Mouse (Mus musculus): Measurements from ENCODE around the gene Immp2l. TPM values are rescaled to one million over a fixed set of nuclear protein-coding genes. Genes with fewer than 3 reads are reported as not detected.

Immp2l gene
- polyA plus RNA-seq, 1 experiment from 2014 or later = 11.3 TPM

DNA sequence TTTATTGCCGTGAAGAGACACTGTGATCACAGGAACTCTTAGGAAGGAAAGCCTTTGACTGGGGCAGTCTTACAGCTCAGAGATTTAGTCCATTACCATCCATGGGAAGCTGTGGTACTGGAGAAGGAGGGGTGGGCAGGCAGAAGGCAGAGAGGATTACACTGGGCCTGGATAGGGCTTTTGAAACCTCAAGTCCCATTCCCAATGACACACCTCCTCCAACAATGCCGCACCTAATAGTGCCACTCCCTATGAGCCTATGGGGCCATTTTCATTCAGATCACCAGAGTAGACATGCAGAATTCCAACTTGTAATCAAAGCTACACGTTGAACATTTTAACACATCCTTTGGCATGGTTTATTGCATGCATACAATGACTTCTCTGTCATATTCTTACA is 29.0 kb downstream of the Immp2l start:
- ATAC-seq (ENCODE audit: insufficient number of reproducible peaks, insufficient read depth, low FRiP score, low TSS enrichment, low read depth) = no peak
- H3K9me3 ChIP-seq = no peaks in the 10 kb centered on the region
- H3K4me1 ChIP-seq (replicated peaks) = no peaks in the 10 kb centered on the region
- 83% methylated on average over 3 of the region's 3 CpGs for WGBS
- no peak overlapping the region for H3K27ac ChIP-seq
- no peak overlapping the region for H3K4me3 ChIP-seq (replicated peaks)
- no peak overlapping the region for H3K9ac ChIP-seq (replicated peaks)
- no peaks in the 10 kb centered on the region for H3K36me3 ChIP-seq
- H3K27me3 ChIP-seq = no peaks in the 10 kb centered on the region
- H3K4me2 ChIP-seq = no peak overlapping the region

GRCm38 (mm10) chr12:41054006-41054791 is 30.3 kb downstream of the Immp2l start:
- 80% methylated on average over 11 of the region's 11 CpGs for whole genome bisulfite sequencing
- Histone ChIP-seq H3K4me1 (replicated peaks) (no peaks in the 10 kb centered on the region), H3K27ac (no peak overlapping the region), H3K9me3 (no peaks in the 10 kb centered on the region), H3K4me2 (no peak overlapping the region), H3K4me3 (replicated peaks) (no peak overlapping the region), H3K27me3 (no peaks in the 10 kb centered on the region), H3K36me3 (no peaks in the 10 kb centered on the region), H3K9ac (replicated peaks) (no peak overlapping the region)
- ATAC-seq (ENCODE audit: insufficient number of reproducible peaks, insufficient read depth, low FRiP score, low TSS enrichment, low read depth) = no peak

DNA sequence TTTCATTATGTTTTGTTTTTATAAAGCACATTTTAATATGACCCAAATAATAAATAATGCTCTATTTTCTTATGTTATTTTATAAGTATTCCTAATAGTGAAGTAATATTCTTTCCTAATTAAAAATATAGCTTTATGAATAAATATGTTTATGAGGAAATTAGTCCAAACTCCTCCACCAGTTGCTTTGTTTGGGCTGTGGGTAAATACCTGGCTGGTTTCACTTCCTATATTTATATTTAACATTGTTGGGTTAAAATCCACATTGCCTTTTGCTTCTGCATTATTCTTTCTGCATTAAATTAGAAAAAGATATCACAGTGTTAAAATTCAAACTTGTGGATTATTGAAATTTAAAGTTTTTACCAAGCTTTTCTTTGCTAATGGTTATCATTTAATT is 32.1 kb downstream of the Immp2l start:
- no peaks in the 10 kb centered on the region for H3K4me1 ChIP-seq (replicated peaks)
- H3K36me3 ChIP-seq = no peaks in the 10 kb centered on the region
- H3K27me3 ChIP-seq = no peaks in the 10 kb centered on the region
- no peaks in the 10 kb centered on the region for H3K9me3 ChIP-seq
- ATAC-seq (ENCODE audit: insufficient number of reproducible peaks, insufficient read depth, low FRiP score, low TSS enrichment, low read depth) = no peak
- H3K4me3 ChIP-seq (replicated peaks) = no peak overlapping the region
- no peak overlapping the region for H3K4me2 ChIP-seq
- no peak overlapping the region for H3K27ac ChIP-seq
- no peak overlapping the region for H3K9ac ChIP-seq (replicated peaks)

GRCm38 (mm10) chr12:41063281-41063680 is 39.4 kb downstream of the Immp2l start:
- Histone ChIP-seq H3K9ac (replicated peaks) (no peak overlapping the region), H3K27me3 (no peaks in the 10 kb centered on the region), H3K9me3 (no peaks in the 10 kb centered on the region), H3K4me2 (no peak overlapping the region), H3K36me3 (no peaks in the 10 kb centered on the region), H3K27ac (no peak overlapping the region), H3K4me1 (replicated peaks) (no peaks in the 10 kb centered on the region), H3K4me3 (replicated peaks) (no peak overlapping the region)
- ATAC-seq (ENCODE audit: insufficient number of reproducible peaks, insufficient read depth, low FRiP score, low TSS enrichment, low read depth) = no peak
- WGBS = 87% methylated on average over 3 of the region's 3 CpGs

DNA sequence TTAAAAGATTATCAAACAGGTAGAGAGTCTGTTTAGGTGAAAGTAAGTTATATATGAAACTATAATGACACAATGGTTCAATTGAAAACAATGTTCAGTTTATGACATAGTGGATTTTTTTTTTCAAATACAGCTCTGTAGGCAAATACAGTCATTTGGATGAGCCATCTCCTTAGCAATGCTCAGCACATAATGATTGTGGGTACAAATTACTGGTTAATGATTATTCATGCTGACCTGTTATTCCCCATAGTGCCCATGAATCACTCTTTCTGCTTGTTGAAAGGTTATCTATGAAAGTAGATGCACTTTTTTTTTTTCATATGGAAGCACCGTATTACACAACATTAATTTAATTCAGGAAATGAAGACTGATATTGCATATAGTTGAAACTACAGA is 58.0 kb downstream of the Immp2l start:
- 84% methylated on average over 1 of the region's 1 CpGs for WGBS
- no peak overlapping the region for H3K9ac ChIP-seq (replicated peaks)
- H3K27me3 ChIP-seq = no peaks in the 10 kb centered on the region
- no peak overlapping the region for H3K4me3 ChIP-seq (replicated peaks)
- no peak overlapping the region for H3K4me2 ChIP-seq
- 0 out of 2 replicates have a peak, but pooled peaks cover 4% of the 10 kb centered on the region for H3K9me3 ChIP-seq
- peaks cover 6% of the 10 kb centered on the region; the same call in 1 of the 2 replicates for H3K4me1 ChIP-seq (replicated peaks)
- no peak for ATAC-seq (ENCODE audit: insufficient number of reproducible peaks, insufficient read depth, low FRiP score, low TSS enrichment, low read depth)
- H3K27ac ChIP-seq = no peak overlapping the region
- no peaks in the 10 kb centered on the region for H3K36me3 ChIP-seq

DNA sequence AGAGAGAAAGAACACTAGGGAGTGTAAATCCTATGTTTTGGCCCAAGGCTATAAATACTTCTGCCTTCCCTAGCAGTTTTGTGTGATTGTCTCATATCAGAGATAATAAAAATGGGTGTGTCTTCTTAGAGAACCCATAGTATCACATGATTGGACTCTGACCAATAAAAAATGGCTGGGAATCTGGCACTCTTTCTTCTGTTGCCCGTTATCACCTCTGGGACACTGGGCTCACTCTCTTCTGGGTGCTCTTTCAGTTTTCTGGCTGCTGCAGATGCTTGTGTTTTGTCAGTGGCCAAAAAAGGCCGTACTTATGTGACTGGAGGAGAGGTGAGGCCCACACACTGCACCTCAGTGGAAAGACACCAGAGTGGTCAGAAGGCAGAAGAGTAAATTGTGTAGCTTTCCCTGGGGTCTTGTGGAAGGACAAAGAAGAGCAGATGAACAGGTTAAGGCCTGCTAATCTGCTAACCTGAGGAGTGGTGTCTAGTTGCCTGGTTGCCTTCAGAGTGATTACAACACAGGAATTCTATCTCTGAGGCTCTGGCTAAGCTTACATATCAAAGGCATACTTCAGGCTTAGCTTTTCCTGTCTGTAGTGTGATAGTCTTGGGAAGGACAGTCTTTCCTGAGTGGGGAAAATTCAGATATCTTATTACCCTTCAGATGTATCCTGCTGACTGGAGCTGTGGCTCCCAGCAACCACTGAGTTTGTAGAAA is 60.6 kb downstream of the Immp2l start:
- H3K4me3 ChIP-seq (replicated peaks) = no peak overlapping the region
- no peak overlapping the region for H3K27ac ChIP-seq
- peaks cover 11% of the 10 kb centered on the region; the same call in 1 of the 2 replicates for H3K4me1 ChIP-seq (replicated peaks)
- H3K4me2 ChIP-seq = no peak overlapping the region
- no peak for ATAC-seq (ENCODE audit: insufficient number of reproducible peaks, insufficient read depth, low FRiP score, low TSS enrichment, low read depth)
- 0 out of 2 replicates have a peak, but pooled peaks cover 4% of the 10 kb centered on the region for H3K9me3 ChIP-seq
- no peaks in the 10 kb centered on the region for H3K36me3 ChIP-seq
- no peaks in the 10 kb centered on the region for H3K27me3 ChIP-seq
- WGBS = 76% methylated on average over 2 of the region's 2 CpGs
- no peak overlapping the region for H3K9ac ChIP-seq (replicated peaks)

GRCm38 (mm10) chr12:41089931-41090366 is 66.1 kb downstream of the Immp2l start:
- Histone ChIP-seq H3K9ac (replicated peaks) (no peak overlapping the region), H3K27ac (no peak overlapping the region), H3K4me3 (replicated peaks) (no peak overlapping the region), H3K4me2 (no peak overlapping the region), H3K27me3 (no peaks in the 10 kb centered on the region), H3K36me3 (no peaks in the 10 kb centered on the region), H3K4me1 (replicated peaks) (0 out of 2 replicates have a peak, but pooled peaks cover 5% of the 10 kb centered on the region), H3K9me3 (no peaks in the 10 kb centered on the region)
- 82% methylated on average over 5 of the region's 5 CpGs for WGBS
- ATAC-seq (ENCODE audit: insufficient number of reproducible peaks, insufficient read depth, low FRiP score, low TSS enrichment, low read depth) = no peak

DNA sequence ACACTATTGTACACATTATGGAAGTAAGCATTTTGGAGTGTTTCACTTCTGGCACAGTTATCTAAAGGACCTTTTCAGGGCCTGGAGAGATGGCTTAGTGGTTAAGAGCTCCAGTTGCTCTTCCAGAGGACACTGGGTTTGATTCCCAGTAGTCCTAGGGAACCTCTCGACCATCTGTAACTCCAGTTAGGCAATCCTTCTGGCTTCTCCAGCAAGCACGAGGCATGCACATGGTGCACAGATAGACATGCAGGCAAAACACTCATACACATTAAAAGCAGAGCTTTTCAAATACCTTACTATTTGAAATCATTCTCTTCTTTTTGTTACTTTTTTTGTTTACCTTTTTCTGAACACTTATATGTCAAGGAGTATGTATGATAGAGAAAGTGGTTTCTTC is 66.9 kb downstream of the Immp2l start:
- Histone ChIP-seq H3K27ac (no peak overlapping the region), H3K9ac (replicated peaks) (no peak overlapping the region), H3K4me1 (replicated peaks) (0 out of 2 replicates have a peak, but pooled peaks cover 5% of the 10 kb centered on the region), H3K4me3 (replicated peaks) (no peak overlapping the region), H3K9me3 (no peaks in the 10 kb centered on the region), H3K4me2 (no peak overlapping the region), H3K36me3 (no peaks in the 10 kb centered on the region), H3K27me3 (no peaks in the 10 kb centered on the region)
- no peak for ATAC-seq (ENCODE audit: insufficient number of reproducible peaks, insufficient read depth, low FRiP score, low TSS enrichment, low read depth)
- WGBS = 72% methylated on average over 2 of the region's 2 CpGs

DNA sequence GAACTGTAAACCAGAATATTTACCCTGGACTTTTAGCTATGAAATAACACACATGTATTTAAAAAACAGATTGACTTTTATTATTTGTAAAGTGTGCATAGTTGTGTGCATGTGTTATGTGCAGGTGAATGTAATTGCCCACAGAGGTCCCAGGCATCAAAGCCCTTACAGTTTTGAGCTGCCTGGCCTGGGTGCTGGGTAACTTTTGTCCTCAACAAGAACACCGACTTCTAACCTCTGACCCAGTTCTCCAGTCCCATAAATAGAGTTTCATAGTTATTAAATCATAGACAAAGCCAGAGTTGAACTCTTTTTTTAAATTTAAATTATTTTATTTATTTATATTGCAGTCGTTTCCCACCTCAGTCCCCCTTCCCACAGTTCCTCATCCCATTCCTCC is 67.4 kb downstream of the Immp2l start:
- ATAC-seq (ENCODE audit: insufficient number of reproducible peaks, insufficient read depth, low FRiP score, low TSS enrichment, low read depth) = no peak
- no peak overlapping the region for H3K9ac ChIP-seq (replicated peaks)
- H3K4me3 ChIP-seq (replicated peaks) = no peak overlapping the region
- H3K27me3 ChIP-seq = no peaks in the 10 kb centered on the region
- H3K9me3 ChIP-seq = no peaks in the 10 kb centered on the region
- H3K4me2 ChIP-seq = no peak overlapping the region
- WGBS = 71% methylated on average over 2 of the region's 2 CpGs
- 0 out of 2 replicates have a peak, but pooled peaks cover 5% of the 10 kb centered on the region for H3K4me1 ChIP-seq (replicated peaks)
- H3K27ac ChIP-seq = no peak overlapping the region
- no peaks in the 10 kb centered on the region for H3K36me3 ChIP-seq

DNA sequence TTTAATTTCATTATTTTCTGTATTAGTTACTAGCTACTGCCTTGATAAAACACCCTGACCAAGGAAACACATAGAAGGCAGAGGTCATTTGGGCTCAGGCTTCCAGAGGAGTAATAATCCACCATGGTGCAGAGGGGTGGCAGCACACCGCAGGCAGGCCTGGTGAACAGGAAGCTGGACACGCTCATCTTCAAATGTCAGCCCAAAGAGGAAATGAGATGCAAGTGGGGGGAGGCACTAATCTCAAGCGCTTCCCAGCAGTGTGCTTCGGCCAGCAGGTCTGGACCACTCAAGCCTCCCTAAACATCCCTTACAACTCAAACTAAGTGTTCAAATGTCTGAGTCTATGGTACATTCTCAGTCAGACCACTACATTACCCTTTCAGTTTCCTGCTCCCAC is 72.2 kb downstream of the Immp2l start:
- Histone ChIP-seq H3K27ac (no peak overlapping the region), H3K9ac (replicated peaks) (no peak overlapping the region), H3K9me3 (no peaks in the 10 kb centered on the region), H3K36me3 (no peaks in the 10 kb centered on the region), H3K4me3 (replicated peaks) (no peak overlapping the region), H3K27me3 (no peaks in the 10 kb centered on the region), H3K4me2 (no peak overlapping the region), H3K4me1 (replicated peaks) (no peaks in the 10 kb centered on the region)
- 62% methylated on average over 4 of the region's 4 CpGs for WGBS
- no peak for ATAC-seq (ENCODE audit: insufficient number of reproducible peaks, insufficient read depth, low FRiP score, low TSS enrichment, low read depth)

GRCm38 (mm10) chr12:41097406-41097805 is 73.5 kb downstream of the Immp2l start:
- H3K27me3 ChIP-seq = no peaks in the 10 kb centered on the region
- no peaks in the 10 kb centered on the region for H3K9me3 ChIP-seq
- no peaks in the 10 kb centered on the region for H3K36me3 ChIP-seq
- no peak for ATAC-seq (ENCODE audit: insufficient number of reproducible peaks, insufficient read depth, low FRiP score, low TSS enrichment, low read depth)
- 47% methylated on average over 5 of the region's 5 CpGs for WGBS
- H3K4me2 ChIP-seq = no peak overlapping the region
- H3K9ac ChIP-seq (replicated peaks) = no peak overlapping the region
- H3K4me3 ChIP-seq (replicated peaks) = no peak overlapping the region
- H3K4me1 ChIP-seq (replicated peaks) = no peaks in the 10 kb centered on the region
- H3K27ac ChIP-seq = no peak overlapping the region

Data from limb, embryonic 12.5 days (tissue).